Mouse (Mus musculus): ENCODE data around the gene Spin4.

Spin4 gene

GRCm38 (mm10) chrX:95026361-95026892, at the start of gene Spin4:
Gene Spin4 (minus strand): TSS chrX:95026682.
- peak; percentile 70 for DNase-seq

GRCm38 (mm10) chrX:95027907-95028306, 1.4 kb upstream of the Spin4 start:
- DNase-seq, result no peak

GRCm38 (mm10) chrX:95025779-95026360, 612 bp downstream of the Spin4 start:
- peak; percentile 7 for DNase-seq

GRCm38 (mm10) chrX:95012033-95012432, 14.4 kb downstream of the Spin4 start:
- DNase-seq, result no peak

GRCm38 (mm10) chrX:94998845-94999244, 27.6 kb downstream of the Spin4 start:
- DNase-seq, result no peak

- DNase-seq, result no peak
These were observed 32.4 kb downstream of the Spin4 start for GRCm38 (mm10) chrX:94994113-94994512.

- no peak for DNase-seq
These were observed 35.6 kb downstream of the Spin4 start for GRCm38 (mm10) chrX:94990903-94991302.

GRCm38 (mm10) chrX:94990080-94990825, 36.2 kb downstream of the Spin4 start:
- DNase-seq, result no peak
